Mouse (Mus musculus): Measurements from ENCODE around the gene Frmd4a.

GRCm38 (mm10) chr2:4611295-4611694 lies 593.8 kb downstream of the Frmd4a start:
- TF ChIP-seq EP300 (IDR thresholded peaks at IDR 0.05; ENCODE audit: low read depth): no peak
- no peak for TF ChIP-seq CTCF (IDR thresholded peaks at IDR 0.05; ENCODE audit: low read depth)

All from liver, postnatal 0 days (tissue).